Mouse (Mus musculus) regulatory T cell (primary cell): Measurements from ENCODE around the gene Tnfaip8l1.

ENCODE experiments used
- in situ Hi-C: fragments of 300-600 bp; cut with MboI, MseI; formaldehyde crosslinking; loops from one replicate; pipeline ENCODE4 v1.15.1; 2025; ENCODE audit warnings: high pct_unique_total_duplicates

Tnfaip8l1 gene

GRCm38 (mm10) chr17:56137839-56138613 lies 24.3 kb upstream of the Tnfaip8l1 start:
- in situ Hi-C loops: no loop called here

GRCm38 (mm10) chr17:56139355-56139754 lies 22.9 kb upstream of the Tnfaip8l1 start:
- in situ Hi-C loops: no loop called here

GRCm38 (mm10) chr17:56139858-56140595 lies 22.2 kb upstream of the Tnfaip8l1 start, which contains the start of gene Sema6b:
Gene Sema6b (minus strand): TSS chr17:56140343.
- in situ Hi-C loops: no loop called here

- in situ Hi-C loops: no loop called here
Observed at GRCm38 (mm10) chr17:56141702-56142605, 20.3 kb upstream of the Tnfaip8l1 start.

- in situ Hi-C loops: no loop called here
Observed at GRCm38 (mm10) chr17:56144546-56144945, 17.7 kb upstream of the Tnfaip8l1 start.

- in situ Hi-C loops: no loop called here
Observed at GRCm38 (mm10) chr17:56146131-56146530, 16.1 kb upstream of the Tnfaip8l1 start.

- in situ Hi-C loops: no loop called here
Observed at GRCm38 (mm10) chr17:56147420-56147819, 14.9 kb upstream of the Tnfaip8l1 start.

- in situ Hi-C loops: no loop called here
Observed at GRCm38 (mm10) chr17:56148280-56148679, 14.0 kb upstream of the Tnfaip8l1 start.

- in situ Hi-C loops: no loop called here
Observed at GRCm38 (mm10) chr17:56148790-56149618, 13.3 kb upstream of the Tnfaip8l1 start.

- in situ Hi-C loops: no loop called here
Observed at GRCm38 (mm10) chr17:56149897-56150296, 12.4 kb upstream of the Tnfaip8l1 start.

GRCm38 (mm10) chr17:56153643-56154042 lies 8.6 kb upstream of the Tnfaip8l1 start:
- in situ Hi-C loops: no loop called here

- in situ Hi-C loops: no loop called here
Observed at GRCm38 (mm10) chr17:56159729-56160128, 2.5 kb upstream of the Tnfaip8l1 start.

GRCm38 (mm10) chr17:56163523-56164102 lies 1.3 kb downstream of the Tnfaip8l1 start:
- in situ Hi-C loops: no loop called here

GRCm38 (mm10) chr17:56164510-56164909 lies 2.2 kb downstream of the Tnfaip8l1 start:
- in situ Hi-C loops: no loop called here

- in situ Hi-C loops: no loop called here
Observed at GRCm38 (mm10) chr17:56165671-56166070, 3.4 kb downstream of the Tnfaip8l1 start.

- in situ Hi-C loops: no loop called here
Observed at GRCm38 (mm10) chr17:56169830-56170229, 7.6 kb downstream of the Tnfaip8l1 start.

- in situ Hi-C loops: no loop called here
Observed at GRCm38 (mm10) chr17:56170636-56171035, 8.4 kb downstream of the Tnfaip8l1 start.

GRCm38 (mm10) chr17:56171456-56171855 lies 9.2 kb downstream of the Tnfaip8l1 start:
- in situ Hi-C loops: no loop called here

GRCm38 (mm10) chr17:56171881-56172280 lies 9.6 kb downstream of the Tnfaip8l1 start:
- in situ Hi-C loops: no loop called here

- in situ Hi-C loops: no loop called here
Observed at GRCm38 (mm10) chr17:56173401-56174046, 11.2 kb downstream of the Tnfaip8l1 start.
